Mouse (Mus musculus) forebrain, embryonic 16.5 days (tissue): ENCODE results near the gene Prdm10. TPM values are rescaled to one million over a fixed set of nuclear protein-coding genes. Genes with fewer than 3 reads are reported as not detected.

ENCODE experiments used
- ATAC-seq: fragments of 200-750 bp; cut with Nextera tagmentation; 2 replicates; pipeline ENCODE4 v1.8.0; 2017; ENCODE audit warnings: mild to moderate bottlenecking, moderate library complexity
- H3K27ac ChIP-seq: fragments of 300-500 bp; sonication (generic); 2 replicates; pipeline ENCODE4 v1.5.1; 2014; ENCODE audit warnings: low read length, control low read depth
- H3K27me3 ChIP-seq: fragments of 300-500 bp; sonication (generic); replicated peaks from 2 replicates; pipeline ENCODE4 v1.6.1; 2014; ENCODE audit warnings: low read length; ENCODE audit not compliant: control insufficient read depth, insufficient read depth
- H3K36me3 ChIP-seq: fragments of 300-500 bp; sonication (generic); 2 replicates; pipeline ENCODE4 v1.6.1; 2014; ENCODE audit not compliant: control insufficient read depth, insufficient read depth
- H3K4me1 ChIP-seq: fragments of 300-500 bp; sonication (generic); replicated peaks from 2 replicates; pipeline ENCODE4 v1.6.1; 2014; ENCODE audit warnings: low read length; ENCODE audit not compliant: control insufficient read depth, insufficient read depth
- H3K4me2 ChIP-seq: fragments of 300-500 bp; sonication (generic); 2 replicates; pipeline ENCODE4 v1.6.1; 2014; ENCODE audit warnings: mild to moderate bottlenecking, low read length, control low read depth
- H3K4me3 ChIP-seq: fragments of 300-500 bp; sonication (generic); replicated peaks from 2 replicates; pipeline ENCODE4 v1.5.1; 2014; ENCODE audit warnings: mild to moderate bottlenecking, low read length, control low read depth
- H3K9ac ChIP-seq: fragments of 300-500 bp; sonication (generic); replicated peaks from 2 replicates; pipeline ENCODE4 v1.6.1; 2014; ENCODE audit warnings: low read depth, low read length, control low read depth
- H3K9me3 ChIP-seq: fragments of 300-500 bp; sonication (generic); 2 replicates; pipeline ENCODE4 v1.6.1; 2016; ENCODE audit warnings: low read length; ENCODE audit not compliant: control insufficient read depth
- WGBS: fragments of 180-500 bp; shearing (Covaris S2); extraction: QIAGEN DNeasy Blood & Tissue Kit; methylation state at CpG from one replicate; pipeline ENCODE4 v1.1.7; 2014; 5-methylcytosine and 5-hydroxymethylcytosine counted together
- polyA plus RNA-seq: library from polyadenylated mRNA; unstranded; fragments of >200 nt; fragmentation: Nextera tagmentation; extraction: Ambion mirVana; gene quantifications from 2 replicates; pipeline ENCODE4 v1.2.1, GENCODE M21; 2015

The Prdm10 gene
- polyA plus RNA-seq, 1 experiment from 2014 or later, result 12.1 TPM

GRCm38 (mm10) chr9:31331906-31332305, 51.6 kb downstream of the Prdm10 start:
- H3K4me2 ChIP-seq, result no peak overlapping the region
- H3K4me3 ChIP-seq, result no peak overlapping the region
- H3K9me3 ChIP-seq, result no peaks in the 10 kb centered on the region
- H3K27me3 ChIP-seq, result no peaks in the 10 kb centered on the region
- ATAC-seq, result no peak
- no peak overlapping the region for H3K9ac ChIP-seq
- 75% methylated on average over 3 of the region's 3 CpGs for WGBS
- H3K4me1 ChIP-seq, result no peaks in the 10 kb centered on the region
- H3K36me3 ChIP-seq, result peaks cover 5% of the 10 kb centered on the region; the same call in 1 of the 2 replicates
- H3K27ac ChIP-seq, result no peak overlapping the region

- Histone ChIP-seq H3K9me3 (no peaks in the 10 kb centered on the region), H3K4me1 (no peaks in the 10 kb centered on the region), H3K36me3 (peaks cover 5% of the 10 kb centered on the region; the same call in 1 of the 2 replicates), H3K9ac (no peak overlapping the region), H3K27me3 (no peaks in the 10 kb centered on the region), H3K27ac (no peak overlapping the region), H3K4me3 (no peak overlapping the region), H3K4me2 (no peak overlapping the region)
- ATAC-seq, result no peak
These were observed 52.5 kb downstream of the Prdm10 start for GRCm38 (mm10) chr9:31332826-31333225.

GRCm38 (mm10) chr9:31334991-31335390, 54.7 kb downstream of the Prdm10 start:
- H3K4me2 ChIP-seq, result no peak overlapping the region
- H3K27ac ChIP-seq, result no peak overlapping the region
- no peak overlapping the region for H3K4me3 ChIP-seq
- 65% methylated on average over 6 of the region's 6 CpGs for WGBS
- H3K27me3 ChIP-seq, result no peaks in the 10 kb centered on the region
- no peaks in the 10 kb centered on the region for H3K4me1 ChIP-seq
- H3K9me3 ChIP-seq, result no peaks in the 10 kb centered on the region
- H3K36me3 ChIP-seq, result peaks cover 3% of the 10 kb centered on the region; the same call in 1 of the 2 replicates
- no peak overlapping the region for H3K9ac ChIP-seq
- ATAC-seq, result no peak

GRCm38 (mm10) chr9:31344289-31344831, 64.0 kb downstream of the Prdm10 start:
- WGBS, result 46% methylated on average over 11 of the region's 11 CpGs

GRCm38 (mm10) chr9:31346575-31347080, 66.3 kb downstream of the Prdm10 start:
- no peak overlapping the region for H3K4me3 ChIP-seq
- no peaks in the 10 kb centered on the region for H3K27me3 ChIP-seq
- no peak overlapping the region for H3K27ac ChIP-seq
- H3K36me3 ChIP-seq, result no peaks in the 10 kb centered on the region
- ATAC-seq, result no peak
- 80% methylated on average over 15 of the region's 15 CpGs for WGBS
- H3K9ac ChIP-seq, result no peak overlapping the region
- H3K4me1 ChIP-seq, result peaks cover 6% of the 10 kb centered on the region
- no peak overlapping the region for H3K4me2 ChIP-seq
- no peaks in the 10 kb centered on the region for H3K9me3 ChIP-seq

More at GRCm38 (mm10) chr9:31344289-31344831, 64.0 kb downstream of the Prdm10 start:
- no peak overlapping the region for H3K9ac ChIP-seq
- H3K36me3 ChIP-seq, result no peaks in the 10 kb centered on the region
- no peak overlapping the region for H3K4me2 ChIP-seq
- ATAC-seq, result peak; percentile 57; the same call in 1 of the 2 replicates
- peaks cover 6% of the 10 kb centered on the region for H3K4me1 ChIP-seq
- no peak overlapping the region for H3K27ac ChIP-seq
- H3K9me3 ChIP-seq, result no peaks in the 10 kb centered on the region
- no peak overlapping the region for H3K4me3 ChIP-seq
- H3K27me3 ChIP-seq, result no peaks in the 10 kb centered on the region

- Histone ChIP-seq H3K9ac (no peak overlapping the region), H3K27me3 (no peaks in the 10 kb centered on the region), H3K27ac (no peak overlapping the region), H3K4me3 (no peak overlapping the region), H3K4me2 (no peak overlapping the region), H3K36me3 (peaks cover 3% of the 10 kb centered on the region; the same call in 1 of the 2 replicates), H3K4me1 (peaks cover 6% of the 10 kb centered on the region), H3K9me3 (no peaks in the 10 kb centered on the region)
- no peak for ATAC-seq
- WGBS, result 78% methylated on average over 4 of the region's 4 CpGs
These were observed 68.1 kb downstream of the Prdm10 start for GRCm38 (mm10) chr9:31348458-31348857.

GRCm38 (mm10) chr9:31348915-31349314, 68.6 kb downstream of the Prdm10 start:
- Histone ChIP-seq H3K9ac (no peak overlapping the region), H3K4me1 (peaks cover 6% of the 10 kb centered on the region), H3K9me3 (no peaks in the 10 kb centered on the region), H3K27ac (no peak overlapping the region), H3K4me3 (no peak overlapping the region), H3K27me3 (no peaks in the 10 kb centered on the region), H3K36me3 (peaks cover 6% of the 10 kb centered on the region; the same call in 1 of the 2 replicates), H3K4me2 (no peak overlapping the region)
- ATAC-seq, result peak; percentile 69
- 70% methylated on average over 11 of the region's 11 CpGs for WGBS

GRCm38 (mm10) chr9:31352716-31353115, 72.4 kb downstream of the Prdm10 start:
- H3K9me3 ChIP-seq, result no peaks in the 10 kb centered on the region
- H3K27me3 ChIP-seq, result no peaks in the 10 kb centered on the region
- H3K4me2 ChIP-seq, result no peak overlapping the region
- WGBS, result 83% methylated on average over 2 of the region's 2 CpGs
- H3K4me1 ChIP-seq, result no peaks in the 10 kb centered on the region
- no peak for ATAC-seq
- H3K4me3 ChIP-seq, result no peak overlapping the region
- peaks cover 16% of the 10 kb centered on the region for H3K36me3 ChIP-seq
- no peak overlapping the region for H3K27ac ChIP-seq
- no peak overlapping the region for H3K9ac ChIP-seq

- no peak overlapping the region for H3K4me3 ChIP-seq
- ATAC-seq, result no peak
- peaks cover 18% of the 10 kb centered on the region for H3K36me3 ChIP-seq
- no peaks in the 10 kb centered on the region for H3K27me3 ChIP-seq
- H3K27ac ChIP-seq, result no peak overlapping the region
- 92% methylated on average over 10 of the region's 10 CpGs for WGBS
- no peak overlapping the region for H3K9ac ChIP-seq
- H3K4me2 ChIP-seq, result no peak overlapping the region
- no peaks in the 10 kb centered on the region for H3K9me3 ChIP-seq
- H3K4me1 ChIP-seq, result no peaks in the 10 kb centered on the region
These were observed 73.2 kb downstream of the Prdm10 start for GRCm38 (mm10) chr9:31353518-31353917.
